Mouse (Mus musculus): Measurements from ENCODE around the gene Tifab. TPM values are rescaled to one million over a fixed set of nuclear protein-coding genes. Genes with fewer than 3 reads are reported as not detected.

The Tifab gene
- total RNA-seq, 2 experiments from 2014 or later: 168 to 238 TPM

GRCm38 (mm10) chr13:56181424-56181823 lies 2.7 kb upstream of the Tifab start:
- ATAC-seq (ENCODE audit: poor library complexity, severe bottlenecking): peak; percentile 60

GRCm38 (mm10) chr13:56176310-56176709 lies 2.4 kb downstream of the Tifab start:
- no peak for ATAC-seq (ENCODE audit: poor library complexity, severe bottlenecking)

- ATAC-seq (ENCODE audit: poor library complexity, severe bottlenecking): no peak
These were observed 2.8 kb downstream of the Tifab start for GRCm38 (mm10) chr13:56175848-56176247.

GRCm38 (mm10) chr13:56172901-56173545 lies 5.7 kb downstream of the Tifab start:
- ATAC-seq (ENCODE audit: poor library complexity, severe bottlenecking): peak; percentile 64

- ATAC-seq (ENCODE audit: poor library complexity, severe bottlenecking): no peak
These were observed 6.6 kb downstream of the Tifab start for GRCm38 (mm10) chr13:56172106-56172505.

- no peak for ATAC-seq (ENCODE audit: poor library complexity, severe bottlenecking)
These were observed 10.3 kb downstream of the Tifab start for GRCm38 (mm10) chr13:56168403-56168781.

- ATAC-seq (ENCODE audit: poor library complexity, severe bottlenecking): peak; percentile 25; the same call in 1 of the 2 replicates
These were observed 11.0 kb downstream of the Tifab start for GRCm38 (mm10) chr13:56167446-56168402.

- peak; percentile 56 for ATAC-seq (ENCODE audit: poor library complexity, severe bottlenecking)
These were observed 13.1 kb downstream of the Tifab start for GRCm38 (mm10) chr13:56165561-56165960.

- no peak for ATAC-seq (ENCODE audit: poor library complexity, severe bottlenecking)
These were observed 14.3 kb downstream of the Tifab start for GRCm38 (mm10) chr13:56164372-56164771.

GRCm38 (mm10) chr13:56163751-56164150 lies 14.9 kb downstream of the Tifab start:
- no peak for ATAC-seq (ENCODE audit: poor library complexity, severe bottlenecking)

GRCm38 (mm10) chr13:56162859-56163258 lies 15.8 kb downstream of the Tifab start:
- ATAC-seq (ENCODE audit: poor library complexity, severe bottlenecking): peak; percentile 59

- no peak for ATAC-seq (ENCODE audit: poor library complexity, severe bottlenecking)
These were observed 18.9 kb downstream of the Tifab start for GRCm38 (mm10) chr13:56159614-56160363.

GRCm38 (mm10) chr13:56159016-56159601 lies 19.6 kb downstream of the Tifab start:
- ATAC-seq (ENCODE audit: poor library complexity, severe bottlenecking): peak; percentile 61

GRCm38 (mm10) chr13:56155671-56156070 lies 23.0 kb downstream of the Tifab start:
- ATAC-seq (ENCODE audit: poor library complexity, severe bottlenecking): no peak

GRCm38 (mm10) chr13:56155048-56155447 lies 23.6 kb downstream of the Tifab start:
- ATAC-seq (ENCODE audit: poor library complexity, severe bottlenecking): no peak

GRCm38 (mm10) chr13:56152773-56153460 lies 25.8 kb downstream of the Tifab start:
- ATAC-seq (ENCODE audit: poor library complexity, severe bottlenecking): no peak

GRCm38 (mm10) chr13:56151404-56152226 lies 27.1 kb downstream of the Tifab start:
- ATAC-seq (ENCODE audit: poor library complexity, severe bottlenecking): peak; percentile 81

- ATAC-seq (ENCODE audit: poor library complexity, severe bottlenecking): peak; percentile 98
These were observed 33.2 kb downstream of the Tifab start for GRCm38 (mm10) chr13:56145523-56145922.

GRCm38 (mm10) chr13:56144021-56144420 lies 34.7 kb downstream of the Tifab start:
- no peak for ATAC-seq (ENCODE audit: poor library complexity, severe bottlenecking)
